Mouse (Mus musculus): ENCODE measurements around the gene Dynlrb1. TPM values are rescaled to one million over a fixed set of nuclear protein-coding genes. Genes with fewer than 3 reads are reported as not detected.

Dynlrb1 gene
- total RNA-seq, 2 experiments from 2014 or later: 299 to 308 TPM

DNA sequence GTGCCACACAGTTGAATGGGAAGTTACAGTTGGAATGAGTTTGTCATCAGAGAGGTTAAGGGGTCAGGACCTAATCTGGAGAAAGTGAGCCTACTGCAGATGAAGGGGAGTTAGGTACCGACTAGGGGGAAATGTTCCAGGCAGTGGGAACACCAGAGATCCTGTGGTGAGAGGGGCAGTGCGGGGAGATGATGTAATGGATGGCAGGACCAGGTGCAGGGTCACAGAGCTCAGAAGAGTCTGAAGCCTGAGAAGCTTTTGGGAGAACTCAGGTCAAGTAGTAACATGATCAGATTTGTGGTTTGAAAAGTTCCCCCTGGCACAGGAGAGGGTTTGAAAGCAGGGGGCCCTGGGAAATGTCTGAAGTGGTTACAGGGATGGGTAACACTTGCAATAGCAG lies 43.8 kb downstream of the Dynlrb1 start:
- DNase-seq (ENCODE audit: low spot score in 2 of 2): no peak

DNA sequence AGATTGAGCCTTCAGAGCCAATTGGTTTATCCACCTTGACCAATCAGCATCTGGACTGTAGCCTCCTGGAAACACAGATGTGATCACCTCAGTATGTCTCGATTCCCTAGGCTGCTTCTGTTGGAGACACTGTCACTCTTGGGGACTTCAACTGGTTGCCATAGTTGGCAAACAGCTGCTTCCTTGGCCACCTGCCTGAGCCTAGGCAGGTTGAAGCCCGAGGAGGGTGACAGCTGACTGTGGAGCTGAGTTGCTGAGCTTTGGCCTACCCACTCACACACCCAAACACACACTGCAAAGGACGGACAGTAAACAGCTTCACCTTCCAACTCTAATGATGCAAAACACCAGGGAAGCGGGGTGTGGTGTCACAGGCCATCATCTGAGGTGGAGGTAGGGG lies 47.5 kb downstream of the Dynlrb1 start:
- no peak for DNase-seq (ENCODE audit: low spot score in 2 of 2)

DNA sequence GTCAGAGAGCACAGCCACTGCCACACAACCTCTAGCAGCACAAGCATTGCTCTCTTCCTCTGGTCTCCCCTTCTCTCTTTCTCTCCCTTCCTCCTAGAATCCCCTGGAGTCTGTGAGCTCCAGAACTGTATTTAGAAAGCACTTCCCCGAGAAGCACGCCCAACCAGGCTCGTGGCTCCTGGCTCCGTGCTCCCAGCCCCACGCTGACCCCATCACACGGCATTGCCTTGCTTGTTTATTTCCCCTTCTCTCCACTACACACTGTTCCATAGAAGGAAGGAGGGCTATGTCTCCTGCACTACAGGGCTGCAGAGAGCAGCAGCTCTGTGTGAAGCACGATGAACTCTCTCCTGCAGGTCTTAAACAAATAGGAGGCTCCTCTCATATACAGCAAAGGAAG lies 48.3 kb downstream of the Dynlrb1 start:
- no peak for DNase-seq (ENCODE audit: low spot score in 2 of 2)

DNA sequence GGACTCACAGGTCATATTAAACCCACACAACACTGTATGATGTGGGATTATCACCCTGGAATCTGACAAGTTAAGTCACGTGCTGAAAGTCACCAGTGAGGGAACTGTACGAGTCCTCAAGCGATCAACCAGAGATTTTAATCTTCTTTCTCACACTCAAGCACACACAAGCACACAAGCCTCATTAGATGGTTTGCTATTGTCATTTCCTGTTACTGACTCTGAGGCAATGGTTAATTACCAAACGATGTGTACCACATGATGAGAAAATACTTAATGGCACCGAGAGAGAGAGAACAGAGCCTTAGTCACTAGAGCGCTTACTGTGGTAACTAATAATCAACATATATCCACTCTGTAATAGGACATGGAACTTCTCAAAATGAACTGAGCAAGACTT lies 49.4 kb downstream of the Dynlrb1 start:
- no peak for DNase-seq (ENCODE audit: low spot score in 2 of 2)

DNA sequence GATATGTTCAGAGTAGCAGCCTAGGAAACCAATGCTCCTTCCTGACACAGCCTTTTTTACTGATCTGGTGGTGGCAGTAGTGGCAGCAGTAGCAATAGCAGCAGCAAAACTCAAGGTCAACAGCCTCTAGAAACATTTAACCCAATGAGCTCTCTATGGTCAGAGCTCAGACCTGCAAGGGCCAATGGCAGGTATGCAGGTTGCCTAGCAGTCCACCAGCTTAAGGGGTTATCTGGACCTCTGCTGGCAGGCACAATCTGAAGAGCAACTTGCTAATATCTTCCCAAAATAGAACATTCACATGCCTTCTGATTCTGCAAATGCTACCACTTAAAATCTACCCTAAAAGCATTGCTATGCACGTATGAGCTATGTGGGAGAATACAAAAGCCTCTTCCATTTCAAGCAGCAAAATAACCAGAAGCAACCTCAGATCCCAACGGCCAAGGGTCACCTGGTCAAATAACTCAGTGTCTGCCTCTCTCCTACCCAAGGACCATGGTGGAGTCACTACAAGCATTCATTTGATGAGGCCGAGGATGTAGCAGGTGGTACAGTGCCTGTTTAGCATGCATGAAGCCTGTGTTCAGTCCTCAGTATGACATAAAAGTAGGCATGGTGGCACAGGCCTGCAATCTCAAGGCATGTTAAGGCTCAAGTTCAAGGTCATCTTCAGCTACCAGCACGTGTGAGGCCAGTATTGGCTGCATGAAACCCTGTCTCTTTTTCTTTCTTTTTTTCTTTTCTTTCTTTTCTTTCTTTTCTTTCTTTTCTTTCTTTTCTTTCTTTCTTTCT lies 51.3 kb downstream of the Dynlrb1 start:
- DNase-seq (ENCODE audit: low spot score in 2 of 2): no peak

DNA sequence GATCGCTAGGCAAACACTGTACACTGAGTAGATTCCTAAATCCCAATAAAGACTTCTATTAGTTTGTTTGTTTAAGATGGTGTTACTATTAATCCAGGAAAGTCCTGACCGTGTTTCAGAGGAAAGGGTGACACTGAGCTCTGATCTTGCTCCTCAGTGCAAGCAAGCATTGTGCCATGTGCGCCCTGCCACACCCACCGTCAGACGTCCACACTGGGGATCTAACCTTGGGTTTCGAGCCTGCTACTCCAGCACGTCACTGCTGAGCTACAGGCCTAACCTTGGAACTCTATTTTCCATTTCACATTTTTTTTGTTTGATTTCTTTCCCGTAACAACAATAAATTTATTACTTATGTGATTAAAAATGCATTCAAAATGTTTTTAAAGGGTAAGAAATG lies 53.7 kb downstream of the Dynlrb1 start:
- no peak for DNase-seq (ENCODE audit: low spot score in 2 of 2)

DNA sequence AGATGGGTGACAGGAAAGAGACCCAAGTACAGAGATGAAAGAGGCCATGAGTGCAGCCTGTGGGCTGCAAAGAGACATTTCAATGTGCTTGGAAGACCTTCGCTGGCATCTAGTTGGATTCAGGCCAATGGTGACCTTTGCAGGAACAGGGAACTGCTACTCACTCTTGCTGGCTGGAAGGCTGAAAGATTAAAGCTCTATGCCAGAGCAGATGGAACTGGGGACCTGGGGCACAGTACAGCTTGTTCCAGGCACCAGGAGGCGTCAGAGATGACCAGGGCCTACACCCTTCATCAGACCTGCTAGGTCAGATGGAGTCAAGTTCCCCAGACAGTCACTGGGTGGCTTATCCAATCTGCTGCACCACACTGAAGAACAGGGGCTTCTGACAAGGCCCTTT lies 57.0 kb downstream of the Dynlrb1 start:
- no peak for DNase-seq (ENCODE audit: low spot score in 2 of 2)

DNA sequence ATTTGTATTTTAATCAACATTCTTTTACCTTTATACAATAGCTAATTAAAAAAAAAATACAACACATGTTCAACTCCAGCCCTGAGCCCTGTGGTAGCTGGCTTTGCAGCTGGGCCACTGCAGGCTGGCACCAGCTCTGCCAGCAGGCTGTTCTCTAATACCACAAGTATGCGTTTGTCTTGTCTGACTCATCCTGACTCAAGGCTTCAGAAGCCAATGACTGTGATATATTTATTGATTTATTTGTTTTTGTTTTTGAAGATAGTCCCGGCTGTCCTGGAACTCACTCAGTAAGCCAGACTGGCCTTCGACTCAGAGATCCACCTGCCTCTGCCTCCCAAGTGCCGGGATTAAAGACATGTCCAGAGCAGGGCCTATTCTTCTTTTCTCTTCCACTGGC lies 57.6 kb downstream of the Dynlrb1 start:
- DNase-seq (ENCODE audit: low spot score in 2 of 2): no peak

DNA sequence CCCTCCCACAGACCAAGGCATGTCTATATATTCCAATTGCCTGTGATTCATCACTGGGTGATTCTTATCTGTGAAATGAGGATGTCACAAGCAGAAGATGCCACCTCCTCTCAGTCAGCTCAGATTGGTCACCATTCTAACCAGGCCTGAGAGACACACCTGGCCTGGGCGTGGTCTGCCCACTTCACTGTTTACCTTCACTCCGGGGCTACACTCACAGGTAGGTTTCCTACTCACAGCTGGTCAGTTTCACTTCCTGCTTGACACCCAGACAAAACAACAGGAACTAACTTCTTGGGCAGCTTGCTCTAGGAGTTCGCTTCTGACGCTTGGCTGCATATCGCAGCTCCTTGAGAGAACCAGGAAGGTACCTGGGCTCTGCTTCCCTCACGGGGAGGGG lies 59.1 kb downstream of the Dynlrb1 start:
- DNase-seq (ENCODE audit: low spot score in 2 of 2): no peak

DNA sequence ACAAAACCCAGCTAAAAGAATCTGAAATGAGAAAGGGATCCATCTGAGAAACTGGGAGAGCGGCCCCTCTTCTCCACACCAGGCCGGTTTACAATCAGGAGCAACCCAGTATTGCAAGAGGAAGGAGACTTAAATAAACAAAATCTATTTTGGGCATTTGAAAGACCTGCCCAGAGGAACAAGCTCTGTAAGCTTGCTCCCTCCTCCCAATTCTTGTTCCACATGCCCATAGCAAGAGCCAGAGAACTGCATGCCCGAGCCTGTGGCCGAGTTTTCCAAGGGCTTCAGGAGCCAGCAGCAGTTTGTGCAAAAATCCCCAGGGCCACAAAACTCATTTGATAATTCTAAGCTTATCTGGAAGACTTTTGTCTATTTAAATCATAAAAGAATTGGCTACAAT lies 63.2 kb downstream of the Dynlrb1 start:
- no peak for DNase-seq (ENCODE audit: low spot score in 2 of 2)

Other genes starting within 250 kb of the Dynlrb1 start
- gene Gm14226, start 218.3 kb upstream of the Dynlrb1 start, total RNA-seq (2021): under 1 TPM; 0.13 to 0.15 TPM
- 10 to 100 TPM; 16.2 to 17.6 TPM for gene Ahcy, start 162.0 kb upstream of the Dynlrb1 start, total RNA-seq (2021)
- 10 to 100 TPM; 57.7 to 57.9 TPM for gene Itch, start 103.0 kb upstream of the Dynlrb1 start, total RNA-seq (2021)
- 100 to 1,000 TPM; 245 to 249 TPM for gene Map1lc3a, start 39.8 kb downstream of the Dynlrb1 start, total RNA-seq (2021)
- gene Pigu, start 120.9 kb downstream of the Dynlrb1 start, total RNA-seq (2021): 10 to 100 TPM; 27.9 to 29.8 TPM
- 100 to 1,000 TPM; 109 TPM for gene Trp53inp2, start 144.5 kb downstream of the Dynlrb1 start, total RNA-seq (2021)
- gene Ncoa6, start 237.4 kb downstream of the Dynlrb1 start, total RNA-seq (2021): 10 to 100 TPM; 60.9 to 63.3 TPM